Mouse (Mus musculus) lung, embryonic 14.5 days (tissue): Measurements from ENCODE around the gene Vmn1r27. TPM values are rescaled to one million over a fixed set of nuclear protein-coding genes. Genes with fewer than 3 reads are reported as not detected.
A peak's percentile ranks its signal among the peaks of the same experiment; 100 is the strongest.

ENCODE experiments used
- ATAC-seq: fragments of 200-750 bp; cut with Nextera tagmentation; 2 replicates; pipeline ENCODE4 v1.8.0; 2017; ENCODE audit warnings: mild to moderate bottlenecking, moderate TSS enrichment, moderate library complexity; ENCODE audit not compliant: insufficient read depth
- DNase-seq: peaks from one replicate; pipeline ENCODE4 v3.0.0-alpha.2; 2015
- H3K27ac ChIP-seq: fragments of 300-500 bp; sonication (generic); 2 replicates; pipeline ENCODE4 v1.5.1; 2014; ENCODE audit warnings: low read depth, mild to moderate bottlenecking, moderate library complexity
- H3K27me3 ChIP-seq: fragments of 300-500 bp; sonication (generic); 2 replicates; pipeline ENCODE4 v1.6.1; 2014; ENCODE audit warnings: low read length, control low read depth; ENCODE audit not compliant: insufficient read depth
- H3K36me3 ChIP-seq: fragments of 300-500 bp; sonication (generic); 2 replicates; pipeline ENCODE4 v1.6.1; 2014; ENCODE audit warnings: control low read depth; ENCODE audit not compliant: insufficient read depth
- H3K4me1 ChIP-seq: fragments of 300-500 bp; sonication (generic); 2 replicates; pipeline ENCODE4 v1.6.1; 2014; ENCODE audit warnings: antibody characterized with exemption, control low read depth; ENCODE audit not compliant: insufficient read depth
- H3K4me2 ChIP-seq: fragments of 300-500 bp; sonication (generic); 2 replicates; pipeline ENCODE4 v1.6.1; 2014; ENCODE audit warnings: mild to moderate bottlenecking
- H3K4me3 ChIP-seq: fragments of 300-500 bp; sonication (generic); 2 replicates; pipeline ENCODE4 v1.5.1; 2014; ENCODE audit warnings: low read depth, low read length
- H3K9ac ChIP-seq: fragments of 300-500 bp; sonication (generic); 2 replicates; pipeline ENCODE4 v1.6.1; 2014
- H3K9me3 ChIP-seq: fragments of 300-500 bp; sonication (generic); 2 replicates; pipeline ENCODE4 v1.6.1; 2016; ENCODE audit warnings: low read depth, low read length, control low read depth
- CTCF ChIP-seq: IDR thresholded peaks from 2 replicates; pipeline ENCODE4 v1.5.1; 2016; ENCODE audit warnings: antibody characterized with exemption, low read depth
- WGBS: fragments of 180-500 bp; shearing (Covaris S2); extraction: QIAGEN DNeasy Blood & Tissue Kit; methylation state at CpG from one replicate; pipeline ENCODE4 v1.1.7; 2014; 5-methylcytosine and 5-hydroxymethylcytosine counted together
- polyA plus RNA-seq: library from polyadenylated mRNA; unstranded; fragments of >200 nt; fragmentation: Nextera tagmentation; extraction: Ambion mirVana; gene quantifications from 2 replicates; pipeline ENCODE4 v1.2.1, GENCODE M21; 2014

The Vmn1r27 gene
- polyA plus RNA-seq = not detected in 2 replicates

GRCm38 (mm10) chr6:58218721-58219120, at the start of gene Vmn1r27:
Gene Vmn1r27, minus strand, starts transcription at chr6:58218821.
- Histone ChIP-seq H3K36me3 (no peaks in the 10 kb centered on the region), H3K27ac (no peak within 1 kb of the TSS), H3K27me3 (no peaks in the 10 kb centered on the region), H3K4me2 (no peak within 1 kb of the TSS), H3K4me1 (no peaks in the 10 kb centered on the region), H3K9me3 (no peaks in the 10 kb centered on the region), H3K4me3 (no peak within 1 kb of the TSS), H3K9ac (no peak within 1 kb of the TSS)
- no peak for TF ChIP-seq CTCF
- WGBS = 64% methylated on average over 2 of the region's 2 CpGs
- DNase-seq (no peak), ATAC-seq (no peak)

DNA sequence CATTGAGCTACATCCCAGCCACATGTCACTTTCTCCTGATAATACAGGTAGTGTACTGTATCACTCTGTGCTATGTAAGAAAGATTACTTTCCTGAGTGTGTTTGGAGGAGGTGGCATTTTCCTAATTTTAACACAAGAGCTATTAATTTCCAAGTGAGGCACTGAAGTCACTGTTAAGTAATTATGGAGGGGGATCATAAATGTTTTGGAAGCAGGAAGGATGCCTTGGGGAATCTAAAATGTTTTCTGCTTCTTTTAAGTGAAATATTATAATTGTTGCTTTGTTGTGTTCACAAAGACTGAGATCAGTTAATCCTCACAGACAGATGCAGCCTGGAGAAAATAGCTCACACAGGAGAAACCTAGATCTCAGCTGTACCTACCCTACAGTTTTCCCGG, 43.1 kb upstream of the Vmn1r27 start, which contains the start of gene Vmn1r28:
Vmn1r28 (plus strand) TSS at position 301 of the 400 bp plus-strand sequence.
- H3K9ac ChIP-seq = no peak within 1 kb of the TSS
- H3K4me1 ChIP-seq = no peaks in the 10 kb centered on the region
- 85% methylated on average over 1 of the region's 1 CpGs for WGBS
- no peak for TF ChIP-seq CTCF
- no peak within 1 kb of the TSS for H3K4me2 ChIP-seq
- no peak within 1 kb of the TSS for H3K4me3 ChIP-seq
- DNase-seq (no peak), ATAC-seq (no peak)
- H3K9me3 ChIP-seq = no peaks in the 10 kb centered on the region
- H3K27me3 ChIP-seq = no peaks in the 10 kb centered on the region
- H3K36me3 ChIP-seq = no peaks in the 10 kb centered on the region
- no peak within 1 kb of the TSS for H3K27ac ChIP-seq

DNA sequence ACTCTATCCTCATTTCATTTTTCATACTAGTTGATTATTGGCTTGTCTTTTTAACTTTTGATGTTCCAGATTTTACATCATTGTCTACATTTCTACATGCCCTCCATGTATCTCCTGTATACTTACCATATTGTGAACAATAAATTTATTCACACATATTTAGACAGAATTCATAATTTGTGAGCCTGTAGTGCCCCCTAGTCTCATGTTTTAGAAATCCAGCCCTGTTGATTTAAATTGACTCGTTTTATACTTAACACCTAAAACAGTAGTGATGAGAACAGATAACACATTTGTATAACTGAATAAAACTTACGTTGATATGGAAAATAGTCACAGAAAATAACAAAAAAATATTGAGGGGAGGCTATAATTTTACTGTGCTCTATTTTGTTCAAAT, 2.5 kb downstream of the Vmn1r27 start:
- no peak overlapping the region for H3K9ac ChIP-seq
- no peak overlapping the region for H3K27ac ChIP-seq
- H3K9me3 ChIP-seq = no peaks in the 10 kb centered on the region
- no peak for ATAC-seq
- WGBS = 71% methylated on average over 2 of the region's 2 CpGs
- no peaks in the 10 kb centered on the region for H3K36me3 ChIP-seq
- H3K27me3 ChIP-seq = no peaks in the 10 kb centered on the region
- peak; percentile 1 for DNase-seq
- TF ChIP-seq CTCF = no peak
- H3K4me2 ChIP-seq = no peak overlapping the region
- no peak overlapping the region for H3K4me3 ChIP-seq
- no peaks in the 10 kb centered on the region for H3K4me1 ChIP-seq

Other genes with a start within 250 kb of the Vmn1r27 start
- gene Vmn1r25, start 238.0 kb downstream of the Vmn1r27 start, polyA plus RNA-seq = not detected in 2 replicates
- gene Vmn1r26, start 203.7 kb downstream of the Vmn1r27 start, polyA plus RNA-seq = not detected in 2 replicates
- gene Vmn1r28, start 43.2 kb upstream of the Vmn1r27 start, polyA plus RNA-seq = not detected in 2 replicates
- gene Vmn1r29, start 82.7 kb upstream of the Vmn1r27 start, polyA plus RNA-seq = not detected in 2 replicates
- gene Vmn1r30, start 224.6 kb upstream of the Vmn1r27 start, polyA plus RNA-seq = not detected in 2 replicates